Mouse (Mus musculus): Measurements from ENCODE around the gene Mepe.

The Mepe gene

GRCm38 (mm10) chr5:104344526-104345240, 19.6 kb downstream of the Mepe start:
- in situ Hi-C loops (cut with MboI; ENCODE audit: unreplicated experiment in 2 of 2): loop anchor here (10.0 to 25.0 kb wide), 3 partner anchors 340 to 432 kb away; partner anchors contain the start of gene Klhl8 (in 1 of the 2)

- in situ Hi-C loops (cut with MboI; ENCODE audit: unreplicated experiment in 2 of 2): loop anchor here (10.0 to 25.0 kb wide), 3 partner anchors 340 to 433 kb away; partner anchors contain the start of gene Klhl8 (in 1 of the 2)
These were observed 20.1 kb downstream of the Mepe start for GRCm38 (mm10) chr5:104345241-104345630.

- in situ Hi-C loops (cut with MboI; ENCODE audit: unreplicated experiment in 2 of 2): no loop called here
These were observed 25.9 kb downstream of the Mepe start for GRCm38 (mm10) chr5:104351041-104351440.

- in situ Hi-C loops (cut with MboI; ENCODE audit: unreplicated experiment in 2 of 2): no loop called here
These were observed 26.7 kb downstream of the Mepe start for GRCm38 (mm10) chr5:104351874-104352273.

- in situ Hi-C loops (cut with MboI; ENCODE audit: unreplicated experiment in 2 of 2): no loop called here
These were observed 32.4 kb downstream of the Mepe start for GRCm38 (mm10) chr5:104357575-104357974.

- in situ Hi-C loops (cut with MboI; ENCODE audit: unreplicated experiment in 2 of 2): no loop called here
These were observed 33.5 kb downstream of the Mepe start for GRCm38 (mm10) chr5:104358592-104358991.

- in situ Hi-C loops (cut with MboI; ENCODE audit: unreplicated experiment in 2 of 2): no loop called here
These were observed 34.1 kb downstream of the Mepe start for GRCm38 (mm10) chr5:104359257-104359656.

GRCm38 (mm10) chr5:104370580-104370979, 45.5 kb downstream of the Mepe start:
- in situ Hi-C loops (cut with MboI; ENCODE audit: unreplicated experiment in 2 of 2): no loop called here

- in situ Hi-C loops (cut with MboI; ENCODE audit: unreplicated experiment in 2 of 2): no loop called here
These were observed 46.2 kb downstream of the Mepe start for GRCm38 (mm10) chr5:104371284-104371683.

GRCm38 (mm10) chr5:104373648-104374307, 48.6 kb downstream of the Mepe start:
- in situ Hi-C loops (cut with MboI; ENCODE audit: unreplicated experiment in 2 of 2): no loop called here

- in situ Hi-C loops (cut with MboI; ENCODE audit: unreplicated experiment in 2 of 2): no loop called here
These were observed 49.2 kb downstream of the Mepe start for GRCm38 (mm10) chr5:104374308-104374660.

- in situ Hi-C loops (cut with MboI; ENCODE audit: unreplicated experiment in 2 of 2): no loop called here
These were observed 50.0 kb downstream of the Mepe start for GRCm38 (mm10) chr5:104375132-104375531.

- in situ Hi-C loops (cut with MboI; ENCODE audit: unreplicated experiment in 2 of 2): no loop called here
These were observed 51.8 kb downstream of the Mepe start for GRCm38 (mm10) chr5:104376890-104377289.

GRCm38 (mm10) chr5:104380574-104380973, 55.4 kb downstream of the Mepe start:
- in situ Hi-C loops (cut with MboI; ENCODE audit: unreplicated experiment in 2 of 2): no loop called here

- in situ Hi-C loops (cut with MboI; ENCODE audit: unreplicated experiment in 2 of 2): no loop called here
These were observed 56.5 kb downstream of the Mepe start for GRCm38 (mm10) chr5:104381671-104382070.

- in situ Hi-C loops (cut with MboI; ENCODE audit: unreplicated experiment in 2 of 2): no loop called here
These were observed 59.4 kb downstream of the Mepe start for GRCm38 (mm10) chr5:104384540-104384939.

GRCm38 (mm10) chr5:104385521-104385920, 60.4 kb downstream of the Mepe start:
- in situ Hi-C loops (cut with MboI; ENCODE audit: unreplicated experiment in 2 of 2): no loop called here

- in situ Hi-C loops (cut with MboI; ENCODE audit: unreplicated experiment in 2 of 2): no loop called here
These were observed 61.8 kb downstream of the Mepe start for GRCm38 (mm10) chr5:104386908-104387307.
